Mouse (Mus musculus): ENCODE results near the gene Tmem243. TPM values are rescaled to one million over a fixed set of nuclear protein-coding genes. Genes with fewer than 3 reads are reported as not detected.

Tmem243 gene
- total and polyA plus RNA-seq, 3 experiments: 3.5 to 14.9 TPM; not detected in 1

- TF ChIP-seq MXI1 (IDR thresholded peaks at IDR 0.05; ENCODE audit: low read depth, low read length) (no peak), EP300 (IDR thresholded peaks at IDR 0.05; ENCODE audit: low read depth in 1 of 2, low read length in 2 of 2) (no peak), ZC3H11A (IDR thresholded peaks at IDR 0.05; ENCODE audit: low read depth, low read length) (no peak)
These were observed 60.5 kb downstream of the Tmem243 start (continued) for GRCm38 (mm10) chr5:9160831-9161455.

- peak within 1 kb of the TSS; percentile 82 to 97 for H3K4me3 ChIP-seq (ENCODE audit: control insufficient read depth in 1 of 2, insufficient read depth in 1 of 2, low read depth in 2 of 2, low read length in 2 of 2)
- DNase-seq (ENCODE audit: low read depth, low spot score): peak; percentile 91
- H3K9ac ChIP-seq (ENCODE audit: control insufficient read depth, low read depth, low read length, poor library complexity, severe bottlenecking): peak within 1 kb of the TSS; percentile 98
- peaks cover 0 to 6% of the 10 kb centered on the region in 2 experiments; a peak in 3 of 4 replicates for H3K4me1 ChIP-seq (ENCODE audit: control insufficient read depth in 1 of 2, insufficient read depth in 2 of 2, low read length in 2 of 2)
- H3K79me2 ChIP-seq (ENCODE audit: control insufficient read depth, insufficient read depth, low read length, poor library complexity): peaks cover 25% of the 10 kb centered on the region
- H3K9me3 ChIP-seq (replicated peaks; ENCODE audit: insufficient read depth, low read length): no peaks in the 10 kb centered on the region
- peak within 1 kb of the TSS; percentile 85 for H3K27ac ChIP-seq (ENCODE audit: control insufficient read depth, low read depth, low read length)
- peaks cover 4 to 8% of the 10 kb centered on the region in 2 experiments; a peak in 3 of 4 replicates for H3K36me3 ChIP-seq (ENCODE audit: control insufficient read depth in 1 of 2, insufficient read depth in 2 of 2, low read length in 2 of 2)
- H3K27me3 ChIP-seq (ENCODE audit: control insufficient read depth in 1 of 2, insufficient read depth in 2 of 2, low read length in 2 of 2): no peaks in the 10 kb centered on the region
- peak; percentile 80 for TF ChIP-seq HCFC1 (IDR thresholded peaks at IDR 0.05; ENCODE audit: low read depth, low read length)
- no peak for TF ChIP-seq UBTF (IDR thresholded peaks at IDR 0.05; ENCODE audit: borderline replicate concordance, insufficient read depth, low read depth, low read length)
- TF ChIP-seq ETS1 (IDR thresholded peaks at IDR 0.05; ENCODE audit: low read depth, low read length): no peak
- peak; percentile 64; the same call in 1 of the 2 replicates for TF ChIP-seq POLR2AphosphoS5 (IDR thresholded peaks at IDR 0.05; ENCODE audit: borderline replicate concordance, low read depth, low read length)
- 0 out of 2 replicates have a peak, but pooled peaks have one; percentile 37 for TF ChIP-seq KAT2A (conservative IDR thresholded peaks at IDR 0.05; ENCODE audit: low read depth, low read length)
- TF ChIP-seq ZNF384 (IDR thresholded peaks at IDR 0.05; ENCODE audit: low read depth, low read length): no peak
- peak; percentile 74 for TF ChIP-seq SIN3A (IDR thresholded peaks at IDR 0.05; ENCODE audit: low read length)
- TF ChIP-seq POLR2AphosphoS2 (IDR thresholded peaks at IDR 0.05; ENCODE audit: low read length): peak; percentile 87
- TF ChIP-seq GABPA (IDR thresholded peaks at IDR 0.05; ENCODE audit: low read depth, low read length): no peak
- peak; percentile 68; the same call in 1 of the 2 replicates for TF ChIP-seq TBP (IDR thresholded peaks at IDR 0.05; ENCODE audit: low read depth, low read length)
- peak; percentile 89 to 97 for TF ChIP-seq POLR2A (IDR thresholded peaks at IDR 0.05; ENCODE audit: control insufficient read depth in 1 of 2, insufficient read depth in 1 of 2, low read depth in 1 of 2, low read length in 2 of 2, poor library complexity in 1 of 2)
- no peak for TF ChIP-seq BHLHE40 (IDR thresholded peaks at IDR 0.05; ENCODE audit: borderline replicate concordance, low read depth, low read length)
- TF ChIP-seq MAZ (IDR thresholded peaks at IDR 0.05; ENCODE audit: low read depth, low read length): peak; percentile 66; the same call in 1 of the 2 replicates
- peak; percentile 59 for TF ChIP-seq TCF12 (IDR thresholded peaks at IDR 0.05; ENCODE audit: low read depth, low read length)
- TF ChIP-seq NELFE (IDR thresholded peaks at IDR 0.05; ENCODE audit: low read depth, low read length): peak; percentile 96
- TF ChIP-seq CHD1 (IDR thresholded peaks at IDR 0.05; ENCODE audit: low read depth, low read length): no peak
- TF ChIP-seq USF2 (IDR thresholded peaks at IDR 0.05; ENCODE audit: borderline replicate concordance in 1 of 2, insufficient read depth in 1 of 2, low read depth in 1 of 2, low read length in 2 of 2): no peak
- 0 out of 2 replicates have a peak, but pooled peaks have one; percentile 23 for TF ChIP-seq MXI1 (IDR thresholded peaks at IDR 0.05; ENCODE audit: low read depth, low read length)
- peak; percentile 95 for TF ChIP-seq ZMIZ1 (IDR thresholded peaks at IDR 0.05; ENCODE audit: low read depth, low read length)
- TF ChIP-seq ELF1 (IDR thresholded peaks at IDR 0.05; ENCODE audit: low read depth, low read length): peak; percentile 68
These were observed 61.1 kb downstream of the Tmem243 start, which contains the start of gene Dmtf1 for GRCm38 (mm10) chr5:9161456-9162041. Gene Dmtf1 (minus strand): TSS chr5:9161776.
